Mouse (Mus musculus) heart, embryonic 15.5 days (tissue): Measurements from ENCODE around the gene Smyd3. TPM values are rescaled to one million over a fixed set of nuclear protein-coding genes. Genes with fewer than 3 reads are reported as not detected.

Source experiments
- ATAC-seq: fragments of 200-750 bp; cut with Nextera tagmentation; replicated peaks from 2 replicates; pipeline ENCODE4 v1.8.0; 2017; ENCODE audit warnings: low read depth, moderate TSS enrichment; ENCODE audit not compliant: insufficient number of reproducible peaks, insufficient read depth, low FRiP score
- H3K27ac ChIP-seq: fragments of 300-500 bp; sonication (generic); 2 replicates; pipeline ENCODE4 v1.5.1; 2015; ENCODE audit warnings: mild to moderate bottlenecking, inconsistent platforms
- H3K27me3 ChIP-seq: fragments of 300-500 bp; sonication (generic); 2 replicates; pipeline ENCODE4 v1.6.1; 2015; ENCODE audit warnings: inconsistent platforms
- H3K36me3 ChIP-seq: fragments of 300-500 bp; sonication (generic); 2 replicates; pipeline ENCODE4 v1.6.1; 2015; ENCODE audit warnings: mild to moderate bottlenecking, inconsistent platforms
- H3K4me1 ChIP-seq: fragments of 300-500 bp; sonication (generic); replicated peaks from 2 replicates; pipeline ENCODE4 v1.6.1; 2015; ENCODE audit warnings: inconsistent platforms
- H3K4me2 ChIP-seq: fragments of 300-500 bp; sonication (generic); 2 replicates; pipeline ENCODE4 v1.6.1; 2015; ENCODE audit warnings: inconsistent platforms, mild to moderate bottlenecking, moderate library complexity
- H3K4me3 ChIP-seq: fragments of 300-500 bp; sonication (generic); 2 replicates; pipeline ENCODE4 v1.5.1; 2015; ENCODE audit warnings: mild to moderate bottlenecking, inconsistent platforms
- H3K9ac ChIP-seq: fragments of 300-500 bp; sonication (generic); 2 replicates; pipeline ENCODE4 v1.6.1; 2015; ENCODE audit warnings: mild to moderate bottlenecking, inconsistent platforms
- H3K9me3 ChIP-seq: fragments of 300-500 bp; sonication (generic); replicated peaks from 2 replicates; pipeline ENCODE4 v1.6.1; 2016; ENCODE audit warnings: inconsistent platforms
- WGBS: fragments of 180-500 bp; shearing (Covaris S2); methylation state at CpG from one replicate; pipeline ENCODE4 v1.1.7; 2015; ENCODE audit warnings: mixed read lengths; 5-methylcytosine and 5-hydroxymethylcytosine counted together
- polyA plus RNA-seq: library from polyadenylated mRNA; unstranded; fragments of >200 nt; fragmentation: Nextera tagmentation; extraction: Ambion mirVana; gene quantifications from 2 replicates; pipeline ENCODE4 v1.2.1, GENCODE M21; 2015

The Smyd3 gene
- polyA plus RNA-seq, 1 experiment from 2014 or later: 9.1 TPM

- peaks cover 4% of the 10 kb centered on the region; the same call in 1 of the 2 replicates for H3K9me3 ChIP-seq
- H3K9ac ChIP-seq: no peak overlapping the region
- ATAC-seq: no peak
- H3K36me3 ChIP-seq: no peaks in the 10 kb centered on the region
- no peaks in the 10 kb centered on the region for H3K4me1 ChIP-seq
- no peaks in the 10 kb centered on the region for H3K27me3 ChIP-seq
- 78% methylated on average over 12 of the region's 12 CpGs for WGBS
- H3K4me3 ChIP-seq: no peak overlapping the region
- H3K4me2 ChIP-seq: no peak overlapping the region
- H3K27ac ChIP-seq: no peak overlapping the region
Observed at GRCm38 (mm10) chr1:178952910-178953309, 564.9 kb downstream of the Smyd3 start.

- WGBS: 41% methylated on average over 7 of the region's 7 CpGs
- no peak for ATAC-seq
- no peak overlapping the region for H3K4me3 ChIP-seq
- no peaks in the 10 kb centered on the region for H3K9me3 ChIP-seq
- no peak overlapping the region for H3K27ac ChIP-seq
- H3K27me3 ChIP-seq: no peaks in the 10 kb centered on the region
- no peak overlapping the region for H3K4me2 ChIP-seq
- no peaks in the 10 kb centered on the region for H3K36me3 ChIP-seq
- H3K9ac ChIP-seq: no peak overlapping the region
- peaks cover 6% of the 10 kb centered on the region; the same call in 1 of the 2 replicates for H3K4me1 ChIP-seq
Observed at GRCm38 (mm10) chr1:178942251-178942963, 575.4 kb downstream of the Smyd3 start.

DNA sequence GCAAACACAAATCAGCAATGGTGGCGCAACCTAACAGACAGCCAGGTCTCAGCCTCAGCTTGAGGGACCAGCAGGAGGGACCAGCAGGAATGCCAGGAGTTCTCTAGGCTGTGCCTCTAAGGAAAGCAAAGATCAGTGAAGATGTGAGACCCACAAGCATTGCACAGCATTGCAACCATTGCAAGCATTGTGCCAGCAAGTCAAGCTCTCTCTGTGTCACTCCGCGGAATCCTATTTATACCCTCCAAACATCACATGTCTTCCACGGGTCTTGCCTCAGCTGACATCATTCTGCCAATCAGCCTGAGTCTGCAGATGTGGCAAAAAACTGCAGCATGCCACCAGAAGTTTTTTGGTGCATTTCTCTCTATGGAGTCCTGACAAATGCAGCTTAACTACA lies 577.5 kb downstream of the Smyd3 start:
- Histone ChIP-seq H3K27ac (no peak overlapping the region), H3K4me2 (no peak overlapping the region), H3K9me3 (no peaks in the 10 kb centered on the region), H3K27me3 (no peaks in the 10 kb centered on the region), H3K36me3 (no peaks in the 10 kb centered on the region), H3K4me3 (no peak overlapping the region), H3K9ac (no peak overlapping the region), H3K4me1 (peaks cover 6% of the 10 kb centered on the region; the same call in 1 of the 2 replicates)
- ATAC-seq: no peak
- WGBS: 55% methylated on average over 4 of the region's 4 CpGs

DNA sequence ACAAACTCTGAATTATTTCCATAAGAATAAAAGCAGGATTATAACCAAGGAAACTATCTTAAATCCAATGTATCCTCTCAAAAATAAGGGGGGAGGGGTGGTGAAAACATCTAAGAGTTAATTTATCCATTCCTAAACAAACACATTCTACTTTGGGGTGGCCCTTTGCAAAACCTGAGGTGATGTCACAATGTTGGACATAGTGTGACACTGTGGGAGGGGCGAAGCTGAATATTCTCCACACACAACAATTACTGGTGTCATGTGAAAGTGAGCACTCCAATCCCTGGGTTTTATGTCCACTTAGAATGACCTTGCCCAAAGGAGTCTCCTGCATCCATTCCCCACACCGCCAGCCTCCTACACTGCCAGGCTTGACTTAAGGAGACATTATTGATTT lies 580.9 kb downstream of the Smyd3 start:
- Histone ChIP-seq H3K4me3 (no peak overlapping the region), H3K9ac (no peak overlapping the region), H3K27me3 (no peaks in the 10 kb centered on the region), H3K27ac (no peak overlapping the region), H3K4me1 (peaks cover 6% of the 10 kb centered on the region; the same call in 1 of the 2 replicates), H3K4me2 (no peak overlapping the region), H3K36me3 (peaks cover 13% of the 10 kb centered on the region; the same call in 1 of the 2 replicates), H3K9me3 (no peaks in the 10 kb centered on the region)
- ATAC-seq: no peak
- 80% methylated on average over 2 of the region's 2 CpGs for WGBS

GRCm38 (mm10) chr1:178936457-178936856 lies 581.4 kb downstream of the Smyd3 start:
- no peak overlapping the region for H3K4me3 ChIP-seq
- H3K27ac ChIP-seq: 0 out of 2 replicates have a peak overlapping the region, but pooled peaks have one; percentile 25
- peaks cover 14% of the 10 kb centered on the region; the same call in 1 of the 2 replicates for H3K36me3 ChIP-seq
- 48% methylated on average over 4 of the region's 4 CpGs for WGBS
- H3K4me1 ChIP-seq: peaks cover 6% of the 10 kb centered on the region; the same call in 1 of the 2 replicates
- H3K9ac ChIP-seq: no peak overlapping the region
- ATAC-seq: no peak; the same call in 1 of the 2 replicates
- H3K27me3 ChIP-seq: no peaks in the 10 kb centered on the region
- no peak overlapping the region for H3K4me2 ChIP-seq
- no peaks in the 10 kb centered on the region for H3K9me3 ChIP-seq

GRCm38 (mm10) chr1:178933953-178934637 lies 583.7 kb downstream of the Smyd3 start:
- H3K4me2 ChIP-seq: no peak overlapping the region
- H3K36me3 ChIP-seq: peaks cover 20% of the 10 kb centered on the region; the same call in 1 of the 2 replicates
- H3K27ac ChIP-seq: no peak overlapping the region
- WGBS: 71% methylated on average over 6 of the region's 6 CpGs
- no peak overlapping the region for H3K4me3 ChIP-seq
- ATAC-seq: no peak
- no peaks in the 10 kb centered on the region for H3K9me3 ChIP-seq
- no peaks in the 10 kb centered on the region for H3K4me1 ChIP-seq
- H3K9ac ChIP-seq: no peak overlapping the region
- H3K27me3 ChIP-seq: no peaks in the 10 kb centered on the region

- Histone ChIP-seq H3K9ac (no peak overlapping the region), H3K4me2 (no peak overlapping the region), H3K27ac (no peak overlapping the region), H3K9me3 (no peaks in the 10 kb centered on the region), H3K4me3 (no peak overlapping the region), H3K36me3 (peaks cover 20% of the 10 kb centered on the region; the same call in 1 of the 2 replicates), H3K4me1 (no peaks in the 10 kb centered on the region), H3K27me3 (no peaks in the 10 kb centered on the region)
- ATAC-seq: no peak
- WGBS: 58% methylated on average over 4 of the region's 4 CpGs
Observed at GRCm38 (mm10) chr1:178929531-178929930, 588.3 kb downstream of the Smyd3 start.

DNA sequence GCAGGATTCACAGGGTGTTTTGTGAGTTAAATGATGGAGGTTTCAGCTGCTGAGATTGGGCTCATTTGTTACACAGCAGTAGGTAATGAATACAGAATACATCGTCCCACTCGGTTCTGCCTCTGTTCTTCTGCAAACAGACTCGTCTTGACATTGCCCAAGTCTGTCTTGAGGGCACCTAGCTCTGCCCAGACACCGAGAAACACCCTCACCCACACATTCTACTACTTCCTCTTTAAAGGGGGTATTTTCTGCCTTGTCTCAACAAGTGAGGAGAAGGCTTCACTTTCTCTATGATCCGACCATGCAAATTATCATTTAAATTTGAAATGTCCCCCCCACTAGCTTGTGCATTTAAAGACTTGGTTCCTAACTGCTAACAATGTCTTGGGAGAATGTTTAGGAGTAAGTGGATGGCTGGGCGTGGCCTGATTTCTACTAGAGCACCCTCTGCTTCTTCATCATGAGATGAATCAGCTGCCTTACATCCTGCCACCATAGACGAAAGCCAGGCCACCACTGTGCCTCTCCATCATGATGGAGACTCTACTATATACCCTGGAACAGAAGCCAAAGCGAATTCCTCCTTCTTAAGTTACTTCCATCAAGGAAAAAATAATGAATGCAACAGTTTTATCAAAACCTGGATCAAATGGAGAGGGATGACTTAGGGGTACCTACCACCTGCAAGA lies 593.2 kb downstream of the Smyd3 start:
- peaks cover 5% of the 10 kb centered on the region; the same call in 1 of the 2 replicates for H3K36me3 ChIP-seq
- H3K27me3 ChIP-seq: no peaks in the 10 kb centered on the region
- no peak overlapping the region for H3K4me3 ChIP-seq
- 77% methylated on average over 8 of the region's 8 CpGs for WGBS
- no peak overlapping the region for H3K4me2 ChIP-seq
- H3K9ac ChIP-seq: no peak overlapping the region
- no peak for ATAC-seq
- no peaks in the 10 kb centered on the region for H3K9me3 ChIP-seq
- H3K4me1 ChIP-seq: no peaks in the 10 kb centered on the region
- no peak overlapping the region for H3K27ac ChIP-seq

DNA sequence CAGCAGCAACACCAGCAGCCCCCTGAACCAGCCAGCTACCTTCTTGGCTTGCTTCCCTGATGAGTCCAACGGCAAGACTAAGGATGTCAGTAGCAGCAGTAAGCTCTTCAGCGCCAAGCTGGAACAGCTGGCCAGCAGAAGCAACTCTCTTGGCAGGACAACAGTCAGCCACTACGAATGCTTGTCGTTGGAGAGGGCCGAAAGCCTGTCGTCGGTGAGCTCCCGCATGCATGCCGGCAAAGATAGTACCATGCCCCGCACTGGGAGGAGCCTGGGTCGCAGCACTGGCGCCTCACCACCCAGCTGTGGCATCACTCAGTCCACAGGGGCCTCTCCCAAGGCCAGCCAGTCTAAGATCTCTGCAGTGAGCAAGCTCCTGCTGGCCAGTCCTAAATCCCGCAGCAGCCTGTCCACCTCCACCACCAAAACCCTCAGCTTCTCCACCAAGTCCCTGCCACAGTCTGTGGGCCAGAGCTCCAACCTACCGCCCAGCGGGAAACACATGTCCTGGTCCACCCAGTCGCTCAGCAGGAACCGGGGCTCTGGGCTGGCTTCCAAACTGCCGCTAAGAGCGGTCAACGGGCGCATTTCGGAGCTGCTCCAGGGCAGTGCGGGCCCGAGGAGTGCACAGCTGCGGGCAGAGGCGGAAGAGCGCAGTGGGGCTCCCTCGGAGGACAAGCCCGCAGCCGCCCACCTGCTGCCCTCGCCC lies 600.5 kb downstream of the Smyd3 start:
- WGBS: 50% methylated on average over 31 of the region's 31 CpGs
- no peak overlapping the region for H3K27ac ChIP-seq
- ATAC-seq: peak; percentile 25; the same call in 1 of the 2 replicates
- peaks cover 26% of the 10 kb centered on the region for H3K36me3 ChIP-seq
- peak overlapping the region; percentile 25 for H3K4me2 ChIP-seq
- peaks cover 10% of the 10 kb centered on the region; the same call in 1 of the 2 replicates for H3K27me3 ChIP-seq
- H3K9ac ChIP-seq: no peak overlapping the region
- no peak overlapping the region for H3K4me3 ChIP-seq
- H3K4me1 ChIP-seq: peaks cover 19% of the 10 kb centered on the region
- no peaks in the 10 kb centered on the region for H3K9me3 ChIP-seq

DNA sequence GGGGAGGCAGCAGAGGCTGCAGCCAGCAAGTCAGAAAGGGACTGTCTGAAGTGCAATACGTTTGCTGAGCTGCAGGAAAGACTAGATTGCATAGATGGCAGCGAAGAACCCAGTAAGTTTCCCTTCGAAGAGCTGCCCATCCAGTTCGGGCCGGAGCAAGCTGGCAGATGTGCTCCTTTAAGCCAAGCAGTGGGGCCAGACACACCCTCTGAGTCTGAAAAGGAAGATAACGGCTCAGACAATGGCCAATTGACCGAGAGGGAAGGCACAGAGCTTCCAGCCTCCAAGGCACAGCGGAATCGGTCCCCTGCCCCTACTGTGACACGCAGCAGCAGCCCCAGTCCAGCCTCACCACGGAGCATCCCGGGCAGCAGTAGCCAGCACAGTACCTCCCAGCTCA lies 602.8 kb downstream of the Smyd3 start:
- no peak overlapping the region for H3K4me2 ChIP-seq
- ATAC-seq: no peak
- no peaks in the 10 kb centered on the region for H3K9me3 ChIP-seq
- H3K27ac ChIP-seq: no peak overlapping the region
- H3K4me1 ChIP-seq: peaks cover 19% of the 10 kb centered on the region
- no peak overlapping the region for H3K4me3 ChIP-seq
- H3K9ac ChIP-seq: no peak overlapping the region
- peaks cover 26% of the 10 kb centered on the region for H3K36me3 ChIP-seq
- 68% methylated on average over 12 of the region's 12 CpGs for WGBS
- H3K27me3 ChIP-seq: peaks cover 10% of the 10 kb centered on the region; the same call in 1 of the 2 replicates
